Mouse (Mus musculus) CH12.LX (cell line): ENCODE measurements around the gene Ghdc. TPM values are rescaled to one million over a fixed set of nuclear protein-coding genes. Genes with fewer than 3 reads are reported as not detected.

Source experiments
- DNase-seq: peaks from one replicate; pipeline ENCODE4 v3.0.0-alpha.2; 2013; ENCODE audit errors: extremely low read depth
- H3K27ac ChIP-seq: 2 replicates; pipeline ENCODE4 v1.5.1; 2012; ENCODE audit warnings: low read depth, mild to moderate bottlenecking, control low read depth, moderate library complexity; ENCODE audit not compliant: insufficient read depth
- H3K27me3 ChIP-seq: replicated peaks from 2 replicates; pipeline ENCODE3; 2012; ENCODE audit warnings: inconsistent platforms
- H3K36me3 ChIP-seq, 2 experiments: replicated peaks in 1 of 2; 2 replicates each; pipeline versions ENCODE3 to v1.6.1; 2012; ENCODE audit warnings: inconsistent platforms in 1 of 2, low read length in 1 of 2, mild to moderate bottlenecking in 1 of 2, mixed read lengths in 1 of 2, moderate library complexity in 1 of 2; ENCODE audit not compliant: control insufficient read depth in 1 of 2, insufficient read depth in 1 of 2
- H3K4me1 ChIP-seq, 2 experiments: 2 replicates each; pipeline ENCODE4 v1.6.1; 2012; ENCODE audit warnings: inconsistent platforms in 1 of 2, moderate library complexity in 1 of 2; ENCODE audit not compliant: insufficient read depth in 2 of 2, control insufficient read depth in 1 of 2
- H3K4me2 ChIP-seq: 2 replicates; pipeline ENCODE4 v1.6.1; 2012; ENCODE audit warnings: low read depth, mild to moderate bottlenecking, control low read depth; ENCODE audit not compliant: poor library complexity, insufficient read depth, severe bottlenecking
- H3K4me3 ChIP-seq, 3 experiments: fragments of 150-350 bp in 1 of 3; sonication (generic) in 1 of 3; replicated peaks in 1 of 3; 2 replicates each; pipeline versions ENCODE3 to v1.5.1; 2011 to 2012; ENCODE audit warnings: low read depth in 2 of 3, low read length in 2 of 3, mild to moderate bottlenecking in 2 of 3, moderate library complexity in 2 of 3, control low read depth in 1 of 3, improper control_type of control experiment in 1 of 3, inconsistent platforms in 1 of 3, mixed read lengths in 1 of 3; ENCODE audit not compliant: poor library complexity in 1 of 3
- H3K79me2 ChIP-seq: replicated peaks from 2 replicates; pipeline ENCODE4 v1.6.1; 2012; ENCODE audit warnings: mild to moderate bottlenecking, moderate library complexity; ENCODE audit not compliant: control insufficient read depth, poor library complexity, insufficient read depth, severe bottlenecking; ENCODE audit errors: extremely low read depth
- H3K9ac ChIP-seq: 2 replicates; pipeline ENCODE4 v1.6.1; 2012; ENCODE audit warnings: low read depth, mild to moderate bottlenecking, control low read depth, moderate library complexity; ENCODE audit not compliant: insufficient read depth
- H3K9me3 ChIP-seq: replicated peaks from 2 replicates; pipeline ENCODE3; 2012; ENCODE audit warnings: low read length, inconsistent platforms, mixed read lengths
- BHLHE40 ChIP-seq: IDR thresholded peaks from 2 replicates; pipeline ENCODE4 v1.6.1; 2011; ENCODE audit warnings: mild to moderate bottlenecking, low read depth, low read length, improper control_type of control experiment
- CHD1 ChIP-seq: IDR thresholded peaks from 2 replicates; pipeline ENCODE4 v1.6.1; 2012; ENCODE audit warnings: low read depth, low read length, improper control_type of control experiment, inconsistent platforms
- CHD2 ChIP-seq: IDR thresholded peaks from 2 replicates; pipeline ENCODE4 v1.6.1; 2011; ENCODE audit warnings: low read length, improper control_type of control experiment
- CTCF ChIP-seq, 2 experiments: IDR thresholded peaks in 1 of 2; conservative IDR thresholded peaks in 1 of 2; 2 replicates each; pipeline ENCODE4 v1.5.1; 2011 to 2012; ENCODE audit warnings: low read depth in 2 of 2, low read length in 2 of 2, improper control_type of control experiment in 1 of 2, inconsistent platforms in 1 of 2, mild to moderate bottlenecking in 1 of 2, moderate library complexity in 1 of 2
- ELF1 ChIP-seq: IDR thresholded peaks from 2 replicates; pipeline ENCODE4 v1.6.1; 2014; ENCODE audit warnings: low read depth, mild to moderate bottlenecking, inconsistent platforms, low read length, improper control_type of control experiment
- EP300 ChIP-seq: IDR thresholded peaks from 2 replicates; pipeline ENCODE4 v1.6.1; 2011; ENCODE audit warnings: low read length, improper control_type of control experiment
- GABPA ChIP-seq: IDR thresholded peaks from 2 replicates; pipeline ENCODE4 v1.6.1; 2012; ENCODE audit warnings: low read depth, low read length, improper control_type of control experiment, inconsistent platforms; ENCODE audit not compliant: insufficient replicate concordance
- HCFC1 ChIP-seq: IDR thresholded peaks from 2 replicates; pipeline ENCODE4 v1.6.1; 2012; ENCODE audit warnings: low read depth, mild to moderate bottlenecking, inconsistent platforms, low read length, improper control_type of control experiment
- IRF4 ChIP-seq: IDR thresholded peaks from 2 replicates; pipeline ENCODE4 v1.6.1; 2014; ENCODE audit warnings: low read depth, mild to moderate bottlenecking, inconsistent platforms, low read length, improper control_type of control experiment
- JUND ChIP-seq: conservative IDR thresholded peaks from 2 replicates; pipeline ENCODE4 v1.6.1; 2011; ENCODE audit warnings: low read depth, low read length, improper control_type of control experiment
- MAX ChIP-seq: IDR thresholded peaks from 2 replicates; pipeline ENCODE4 v1.6.1; 2011; ENCODE audit warnings: low read length, improper control_type of control experiment
- MEF2A ChIP-seq: IDR thresholded peaks from 2 replicates; pipeline ENCODE4 v1.6.1; 2014; ENCODE audit warnings: low read depth, mild to moderate bottlenecking, inconsistent platforms, low read length, improper control_type of control experiment, borderline replicate concordance
- MXI1 ChIP-seq: IDR thresholded peaks from 2 replicates; pipeline ENCODE4 v1.6.1; 2011; ENCODE audit warnings: mild to moderate bottlenecking, low read depth, low read length, improper control_type of control experiment
- MYC ChIP-seq: IDR thresholded peaks from 2 replicates; pipeline ENCODE4 v1.6.1; 2011; ENCODE audit warnings: low read depth, mild to moderate bottlenecking, improper control_type of control experiment, low read length
- PAX5 ChIP-seq: IDR thresholded peaks from 2 replicates; pipeline ENCODE4 v1.6.1; 2012; ENCODE audit warnings: low read length, inconsistent platforms, mixed read lengths
- RCOR1 ChIP-seq: conservative IDR thresholded peaks from 2 replicates; pipeline ENCODE4 v1.6.1; 2012; ENCODE audit warnings: low read depth, mild to moderate bottlenecking, inconsistent platforms, low read length, improper control_type of control experiment
- SMC3 ChIP-seq: IDR thresholded peaks from 2 replicates; pipeline ENCODE4 v1.6.1; 2011; ENCODE audit warnings: low read depth, low read length, improper control_type of control experiment
- ZMIZ1 ChIP-seq: IDR thresholded peaks from 2 replicates; pipeline ENCODE4 v1.6.1; 2012; ENCODE audit warnings: low read depth, mild to moderate bottlenecking, inconsistent platforms, low read length, improper control_type of control experiment
- dilution Hi-C: fragments of 300-500 bp; cut with MboI; formaldehyde crosslinking; loops from 2 replicates; pipeline ENCODE4 v1.14.3; 2020; ENCODE audit warnings: low sequenced_read_pairs; ENCODE audit not compliant: extremely low pct_unique_long_range_greater_than_20kb, extremely low pct_ligation_motif_present
- in situ Hi-C: fragments of 300-500 bp; cut with MboI; formaldehyde crosslinking; loops from 3 replicates; pipeline ENCODE4 v1.14.3; 2019; ENCODE audit warnings: low sequenced_read_pairs, low pct_ligation_motif_present, low pct_unique_long_range_greater_than_20kb, mixed read lengths
- polyA plus RNA-seq: library from polyadenylated mRNA; unstranded; fragments of >175 nt; gene quantifications from 2 replicates; pipeline ENCODE4 v1.2.1, GENCODE M21; 2012; ENCODE audit warnings: low read depth; ENCODE audit not compliant: insufficient read length
- total RNA-seq, 2 experiments: library from RNA; depleted of rRNA; stranded (reverse); fragments of 300-350 nt in 1 of 2; fragments of >200 nt in 1 of 2; gene quantifications; 2 replicates each; pipeline ENCODE4 v1.2.3; 2012 to 2014

The Ghdc gene
- total and polyA plus RNA-seq, 3 experiments: 10.9 to 17.9 (median 16.6) TPM

DNA sequence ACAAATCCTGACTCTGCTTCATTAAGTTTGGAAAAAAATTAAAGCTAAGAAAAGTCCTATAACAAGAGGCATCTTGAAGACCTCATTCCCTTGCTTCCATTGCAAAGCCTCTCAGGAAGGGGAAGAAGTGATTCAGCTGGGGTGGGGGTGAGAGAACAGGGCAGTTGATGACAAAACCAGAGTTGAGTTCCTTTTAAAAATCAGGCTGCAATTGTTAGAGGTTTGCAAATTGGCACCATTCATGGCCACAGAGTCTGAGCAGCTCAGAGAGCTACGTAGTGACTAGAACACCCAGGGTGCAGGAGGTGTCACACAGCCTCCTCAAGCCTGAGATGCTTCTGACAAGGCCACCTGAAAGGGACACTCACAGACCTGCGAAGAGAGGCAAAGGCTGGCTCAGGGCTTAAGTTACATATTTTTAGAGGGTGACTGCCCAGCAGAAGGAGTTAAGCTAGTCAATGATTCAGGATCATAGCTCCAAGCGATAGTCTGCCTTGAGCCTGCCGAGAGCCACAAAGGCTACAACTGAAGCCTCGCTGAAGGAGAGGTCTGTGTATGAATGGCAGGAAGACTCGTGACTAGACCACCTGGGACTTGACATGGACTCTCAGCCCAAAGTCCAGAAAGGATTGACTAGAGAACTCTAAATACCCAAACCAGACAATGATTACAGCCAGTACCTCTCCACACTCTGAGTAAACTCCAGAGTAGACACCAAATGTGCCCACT is 40.1 kb downstream of the Ghdc start:
- Histone ChIP-seq H3K4me2 (no peak overlapping the region), H3K9ac (no peak overlapping the region), H3K27ac (no peak overlapping the region), H3K4me3 (no peak overlapping the region), H3K4me1 (peaks cover 6 to 82% of the 10 kb centered on the region in 2 experiments; a peak in 3 of 4 replicates), H3K27me3 (no peaks in the 10 kb centered on the region), H3K9me3 (no peaks in the 10 kb centered on the region), H3K79me2 (peaks cover 80% of the 10 kb centered on the region), H3K36me3 (peaks cover 26 to 74% of the 10 kb centered on the region in 2 experiments)
- TF ChIP-seq ZMIZ1 (no peak), MEF2A (no peak), HCFC1 (no peak), MYC (no peak), CHD2 (no peak), EP300 (no peak), IRF4 (no peak), BHLHE40 (no peak)
- no peak for DNase-seq
- dilution Hi-C loops (no loop called here), in situ Hi-C loops (no loop called here)

DNA sequence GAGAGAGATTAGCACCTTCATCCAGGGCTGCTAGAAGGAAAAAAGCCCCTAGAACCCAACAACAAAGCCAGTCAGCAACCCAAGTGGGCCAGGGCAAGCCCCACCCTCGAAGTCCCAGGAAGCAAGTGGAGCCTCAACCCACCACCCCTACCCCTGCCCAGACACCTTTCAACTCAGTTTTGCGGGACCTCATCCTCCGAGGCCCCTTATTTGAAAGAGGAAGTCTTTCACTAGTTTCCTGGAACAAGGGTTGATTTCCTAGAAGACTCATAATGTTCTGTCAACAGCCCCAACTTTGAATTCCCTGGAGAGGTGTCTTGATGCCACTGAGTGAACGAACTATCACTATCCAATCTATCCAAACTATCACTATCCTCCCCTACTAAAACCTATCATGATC is 40.8 kb downstream of the Ghdc start:
- dilution Hi-C loops (no loop called here), in situ Hi-C loops (no loop called here)
- no peak overlapping the region for H3K27ac ChIP-seq
- H3K9ac ChIP-seq: no peak overlapping the region
- H3K36me3 ChIP-seq: peaks cover 26 to 79% of the 10 kb centered on the region in 2 experiments
- H3K9me3 ChIP-seq: no peaks in the 10 kb centered on the region
- H3K4me2 ChIP-seq: no peak overlapping the region
- peaks cover 6 to 87% of the 10 kb centered on the region in 2 experiments; a peak in 3 of 4 replicates for H3K4me1 ChIP-seq
- H3K79me2 ChIP-seq: peaks cover 77% of the 10 kb centered on the region
- H3K4me3 ChIP-seq: no peak overlapping the region
- H3K27me3 ChIP-seq: no peaks in the 10 kb centered on the region
- DNase-seq: peak; percentile 24
- TF ChIP-seq EP300 (no peak), CTCF (conservative IDR thresholded peaks at IDR 0.05 in 1 of 2, IDR thresholded peaks at IDR 0.05 in 1 of 2; ENCODE audit: low read depth in 2 of 2, low read length in 2 of 2) (no peak), JUND (no peak)

DNA sequence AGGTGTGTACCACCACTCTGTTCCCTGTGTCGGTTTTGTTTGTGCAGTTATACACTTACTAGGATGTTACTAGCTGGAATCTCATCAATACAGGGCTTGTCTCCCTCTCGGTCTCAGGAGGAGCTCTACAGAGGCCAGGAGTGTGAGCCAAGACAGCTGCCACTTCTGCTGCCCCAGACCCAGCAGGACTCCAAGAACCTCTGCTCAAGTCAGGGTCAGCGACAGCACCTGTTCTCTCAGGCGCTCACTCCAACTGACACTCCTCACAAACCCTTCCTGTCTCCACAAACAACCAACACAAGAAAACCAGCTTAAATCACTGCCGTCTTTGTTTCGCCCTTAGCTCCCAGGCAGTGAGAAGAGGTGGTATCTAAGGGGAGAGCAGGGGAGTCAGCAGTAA is 42.2 kb downstream of the Ghdc start:
- Histone ChIP-seq H3K27ac (no peak overlapping the region), H3K4me2 (no peak overlapping the region), H3K36me3 (peaks cover 26 to 79% of the 10 kb centered on the region in 2 experiments), H3K4me1 (peaks cover 3 to 86% of the 10 kb centered on the region in 2 experiments; a peak in 2 of 4 replicates), H3K9me3 (no peaks in the 10 kb centered on the region), H3K27me3 (no peaks in the 10 kb centered on the region), H3K9ac (no peak overlapping the region), H3K79me2 (peaks cover 67% of the 10 kb centered on the region), H3K4me3 (no peak overlapping the region)
- in situ Hi-C loops: no loop called here
- DNase-seq: no peak
- dilution Hi-C loops: no loop called here
- TF ChIP-seq MYC: no peak
- TF ChIP-seq SMC3: no peak
- no peak for TF ChIP-seq RCOR1
- no peak for TF ChIP-seq MXI1
- no peak for TF ChIP-seq CHD1
- no peak for TF ChIP-seq GABPA
- no peak for TF ChIP-seq PAX5
- no peak for TF ChIP-seq ELF1
- TF ChIP-seq BHLHE40: no peak
- no peak for TF ChIP-seq IRF4
- no peak for TF ChIP-seq MAX
